22 mouse cellular contexts compared by ENCODE assay signal in genomic region chr17:25735246-25735645, GRCm38 (mm10). TPM values are rescaled to one million over a fixed set of nuclear protein-coding genes. Genes with fewer than 3 reads are reported as not detected.
"Had no signal": no experiment of that assay in that cellular context is flagged by ENCODE, and none has a peak within 500 bp of the region (broad histone marks: within the 10 kb centered on the region; RNA-seq: fewer than 3 reads in every experiment).

No protein-coding gene starts in this region.

- DNase-seq: kidney, postnatal 25 days; layer of hippocampus, adult 9-11 months; liver, postnatal 0 days; lung, postnatal 14 days; lung, postnatal 4 days; midbrain, embryonic 14.5 days; thymus, adult 18-20 months; thymus, postnatal 36 days had no signal

- ATAC-seq: liver, postnatal 0 days had no signal

- H3K9me3 ChIP-seq: limb, embryonic 15.5 days; lung, embryonic 15.5 days had no signal

- H3K9ac ChIP-seq: limb, embryonic 15.5 days; liver, embryonic 14.5 days; liver, postnatal 0 days; lung, embryonic 15.5 days had no signal

- H3K4me2 ChIP-seq: limb, embryonic 15.5 days; liver, embryonic 11.5 days; lung, embryonic 15.5 days; midbrain, embryonic 11.5 days had no signal

- H3K27me3 ChIP-seq: lung, embryonic 15.5 days had no signal

- H3K27ac ChIP-seq: kidney, postnatal 0 days; layer of hippocampus, adult 2 months; limb, embryonic 15.5 days; liver, embryonic 14.5 days; lung, embryonic 15.5 days had no signal

- H3K4me3 ChIP-seq: layer of hippocampus, adult 2 months; limb, embryonic 15.5 days; lung, embryonic 15.5 days had no signal

RNA-seq across cellular contexts. Expression of gene Mslnl, which starts 0.6 kb away (rescaled TPM):
- total RNA-seq: layer of hippocampus, adult 2 months; megakaryocyte progenitor cell, adult 5-6 weeks; megakaryocyte-erythroid progenitor cell, adult 5-6 weeks; midbrain, postnatal 0 days had no signal
- polyA plus RNA-seq: kidney, embryonic 14.5 days; kidney, postnatal 0 days; limb, embryonic 11.5 days; liver, embryonic 11.5 days; liver, embryonic 14.5 days; liver, postnatal 0 days; midbrain, embryonic 11.5 days; midbrain, embryonic 14.5 days; midbrain, postnatal 0 days; neural tube, embryonic 14.5 days had no signal

RNA-seq across cellular contexts. Expression of gene Gng13, which starts 18.3 kb away (rescaled TPM):
- total RNA-seq: megakaryocyte progenitor cell, adult 5-6 weeks; megakaryocyte-erythroid progenitor cell, adult 5-6 weeks had no signal
- polyA plus RNA-seq: liver, embryonic 14.5 days; urinary bladder, adult 2 months had no signal

RNA-seq across cellular contexts. Expression of gene Msln, which starts 18.9 kb away (rescaled TPM):
- total RNA-seq: megakaryocyte progenitor cell, adult 5-6 weeks; megakaryocyte-erythroid progenitor cell, adult 5-6 weeks had no signal
- polyA plus RNA-seq: midbrain, embryonic 11.5 days; midbrain, embryonic 14.5 days; neural tube, embryonic 14.5 days had no signal
